Mouse (Mus musculus) forebrain, embryonic 16.5 days (tissue): ENCODE measurements around the gene Plxna2. TPM values are rescaled to one million over a fixed set of nuclear protein-coding genes. Genes with fewer than 3 reads are reported as not detected.

ENCODE experiments used
- ATAC-seq: fragments of 200-750 bp; cut with Nextera tagmentation; 2 replicates; pipeline ENCODE4 v1.8.0; 2017; ENCODE audit warnings: mild to moderate bottlenecking, moderate library complexity
- H3K27ac ChIP-seq: fragments of 300-500 bp; sonication (generic); 2 replicates; pipeline ENCODE4 v1.5.1; 2014; ENCODE audit warnings: low read length, control low read depth
- H3K27me3 ChIP-seq: fragments of 300-500 bp; sonication (generic); replicated peaks from 2 replicates; pipeline ENCODE4 v1.6.1; 2014; ENCODE audit warnings: low read length; ENCODE audit not compliant: control insufficient read depth, insufficient read depth
- H3K36me3 ChIP-seq: fragments of 300-500 bp; sonication (generic); 2 replicates; pipeline ENCODE4 v1.6.1; 2014; ENCODE audit not compliant: control insufficient read depth, insufficient read depth
- H3K4me1 ChIP-seq: fragments of 300-500 bp; sonication (generic); replicated peaks from 2 replicates; pipeline ENCODE4 v1.6.1; 2014; ENCODE audit warnings: low read length; ENCODE audit not compliant: control insufficient read depth, insufficient read depth
- H3K4me2 ChIP-seq: fragments of 300-500 bp; sonication (generic); 2 replicates; pipeline ENCODE4 v1.6.1; 2014; ENCODE audit warnings: mild to moderate bottlenecking, low read length, control low read depth
- H3K4me3 ChIP-seq: fragments of 300-500 bp; sonication (generic); replicated peaks from 2 replicates; pipeline ENCODE4 v1.5.1; 2014; ENCODE audit warnings: mild to moderate bottlenecking, low read length, control low read depth
- H3K9ac ChIP-seq: fragments of 300-500 bp; sonication (generic); replicated peaks from 2 replicates; pipeline ENCODE4 v1.6.1; 2014; ENCODE audit warnings: low read depth, low read length, control low read depth
- H3K9me3 ChIP-seq: fragments of 300-500 bp; sonication (generic); 2 replicates; pipeline ENCODE4 v1.6.1; 2016; ENCODE audit warnings: low read length; ENCODE audit not compliant: control insufficient read depth
- WGBS: fragments of 180-500 bp; shearing (Covaris S2); extraction: QIAGEN DNeasy Blood & Tissue Kit; methylation state at CpG from one replicate; pipeline ENCODE4 v1.1.7; 2014; 5-methylcytosine and 5-hydroxymethylcytosine counted together
- polyA plus RNA-seq: library from polyadenylated mRNA; unstranded; fragments of >200 nt; fragmentation: Nextera tagmentation; extraction: Ambion mirVana; gene quantifications from 2 replicates; pipeline ENCODE4 v1.2.1, GENCODE M21; 2015

The Plxna2 gene
- polyA plus RNA-seq, 1 experiment from 2014 or later = 76.0 TPM

- no peak overlapping the region for H3K4me2 ChIP-seq
- H3K27me3 ChIP-seq = no peaks in the 10 kb centered on the region
- peaks cover 24% of the 10 kb centered on the region for H3K4me1 ChIP-seq
- peak overlapping the region; percentile 10; the same call in 1 of the 2 replicates for H3K27ac ChIP-seq
- no peak overlapping the region for H3K9ac ChIP-seq
- no peaks in the 10 kb centered on the region for H3K36me3 ChIP-seq
- no peak overlapping the region for H3K4me3 ChIP-seq
- WGBS = 43% methylated on average over 1 of the region's 1 CpGs
- ATAC-seq = 0 out of 2 replicates have a peak, but pooled peaks have one; percentile 34
- no peaks in the 10 kb centered on the region for H3K9me3 ChIP-seq
Measured at GRCm38 (mm10) chr1:194687746-194688145, 69.7 kb downstream of the Plxna2 start.

DNA sequence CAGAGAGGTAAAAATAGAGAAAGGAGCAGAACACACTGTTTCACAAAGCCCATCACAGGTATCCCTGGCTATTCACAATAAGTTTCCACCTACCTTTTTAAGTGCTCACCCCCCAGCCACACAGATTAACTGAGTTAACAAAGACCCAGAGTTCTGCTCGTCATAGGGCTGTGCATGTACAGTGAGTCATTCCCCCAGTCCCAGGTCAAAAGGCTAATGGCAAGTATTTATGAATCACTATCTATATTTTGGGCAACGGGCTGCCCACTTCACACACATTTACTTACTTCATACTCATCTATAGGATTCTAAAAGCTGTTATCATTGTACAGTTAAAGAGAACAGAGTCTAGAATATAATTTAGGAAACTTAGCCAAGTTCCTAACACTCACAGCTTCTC, 70.1 kb downstream of the Plxna2 start:
- no peak for ATAC-seq
- 73% methylated on average over 2 of the region's 2 CpGs for WGBS
- no peak overlapping the region for H3K9ac ChIP-seq
- H3K4me3 ChIP-seq = no peak overlapping the region
- no peak overlapping the region for H3K27ac ChIP-seq
- H3K27me3 ChIP-seq = no peaks in the 10 kb centered on the region
- H3K4me2 ChIP-seq = no peak overlapping the region
- no peaks in the 10 kb centered on the region for H3K36me3 ChIP-seq
- H3K9me3 ChIP-seq = no peaks in the 10 kb centered on the region
- H3K4me1 ChIP-seq = peaks cover 23% of the 10 kb centered on the region

DNA sequence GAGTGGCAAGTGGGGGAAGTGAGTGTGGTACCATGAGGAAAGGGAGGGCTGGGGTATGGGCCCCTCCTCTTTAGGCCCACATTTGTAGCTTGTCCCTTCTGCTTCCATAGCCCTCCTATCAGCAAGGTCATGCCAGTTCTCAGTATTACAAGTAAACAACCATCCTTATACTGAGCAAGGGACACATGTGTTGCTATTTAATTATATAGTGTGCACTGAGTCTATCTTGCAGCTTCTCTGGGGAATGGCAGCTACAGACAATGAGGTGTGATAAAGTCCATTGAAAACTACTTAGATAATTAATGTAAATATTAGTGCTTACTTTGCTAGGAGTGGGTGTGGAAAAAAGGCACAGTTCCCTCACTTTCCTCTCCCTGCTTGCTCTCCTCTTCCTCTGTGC, 75.0 kb downstream of the Plxna2 start:
- Histone ChIP-seq H3K36me3 (0 out of 2 replicates have a peak, but pooled peaks cover 2% of the 10 kb centered on the region), H3K4me2 (no peak overlapping the region)
- no peak for ATAC-seq

GRCm38 (mm10) chr1:194693488-194693887, 75.5 kb downstream of the Plxna2 start:
- Histone ChIP-seq H3K27ac (no peak overlapping the region), H3K4me3 (no peak overlapping the region), H3K27me3 (no peaks in the 10 kb centered on the region), H3K4me2 (no peak overlapping the region), H3K9ac (no peak overlapping the region), H3K4me1 (peaks cover 10% of the 10 kb centered on the region; the same call in 1 of the 2 replicates), H3K36me3 (0 out of 2 replicates have a peak, but pooled peaks cover 2% of the 10 kb centered on the region), H3K9me3 (no peaks in the 10 kb centered on the region)
- 73% methylated on average over 2 of the region's 2 CpGs for WGBS
- ATAC-seq = no peak

More for the DNA sequence above, 75.0 kb downstream of the Plxna2 start:
- no peaks in the 10 kb centered on the region for H3K27me3 ChIP-seq
- H3K9ac ChIP-seq = no peak overlapping the region
- H3K9me3 ChIP-seq = no peaks in the 10 kb centered on the region
- H3K4me3 ChIP-seq = no peak overlapping the region
- no peak overlapping the region for H3K27ac ChIP-seq
- H3K4me1 ChIP-seq = peaks cover 10% of the 10 kb centered on the region; the same call in 1 of the 2 replicates

DNA sequence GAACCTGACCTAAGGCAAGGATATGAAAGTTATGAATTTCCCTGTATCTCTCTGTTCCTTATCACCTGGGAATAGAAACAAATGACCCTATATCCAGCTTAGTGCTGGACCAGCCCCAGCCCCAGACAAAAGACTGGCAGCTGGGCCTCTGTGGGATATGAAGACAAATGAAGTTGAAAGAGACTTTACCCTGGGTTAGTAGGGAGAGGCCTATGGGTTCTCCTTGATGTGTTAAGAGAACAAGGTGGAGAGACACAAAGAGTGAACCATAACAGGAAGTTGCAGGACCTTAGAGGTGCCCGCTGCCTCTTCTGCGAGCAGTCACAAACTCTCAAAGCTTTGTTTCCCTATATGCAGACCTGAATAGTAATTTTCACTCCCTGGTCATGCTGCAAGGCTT, 76.8 kb downstream of the Plxna2 start:
- no peak overlapping the region for H3K4me3 ChIP-seq
- H3K4me2 ChIP-seq = no peak overlapping the region
- H3K4me1 ChIP-seq = peaks cover 6% of the 10 kb centered on the region; the same call in 1 of the 2 replicates
- no peak overlapping the region for H3K9ac ChIP-seq
- H3K36me3 ChIP-seq = 0 out of 2 replicates have a peak, but pooled peaks cover 2% of the 10 kb centered on the region
- ATAC-seq = no peak
- WGBS = 82% methylated on average over 2 of the region's 2 CpGs
- H3K9me3 ChIP-seq = no peaks in the 10 kb centered on the region
- no peak overlapping the region for H3K27ac ChIP-seq
- H3K27me3 ChIP-seq = no peaks in the 10 kb centered on the region

GRCm38 (mm10) chr1:194697439-194697838, 79.4 kb downstream of the Plxna2 start:
- WGBS = 68% methylated on average over 2 of the region's 2 CpGs
- ATAC-seq = no peak
- Histone ChIP-seq H3K9ac (no peak overlapping the region), H3K9me3 (no peaks in the 10 kb centered on the region), H3K36me3 (0 out of 2 replicates have a peak, but pooled peaks cover 2% of the 10 kb centered on the region), H3K4me1 (peaks cover 6% of the 10 kb centered on the region; the same call in 1 of the 2 replicates), H3K27me3 (no peaks in the 10 kb centered on the region), H3K4me3 (no peak overlapping the region), H3K27ac (no peak overlapping the region; the same call in 1 of the 2 replicates), H3K4me2 (no peak overlapping the region)

DNA sequence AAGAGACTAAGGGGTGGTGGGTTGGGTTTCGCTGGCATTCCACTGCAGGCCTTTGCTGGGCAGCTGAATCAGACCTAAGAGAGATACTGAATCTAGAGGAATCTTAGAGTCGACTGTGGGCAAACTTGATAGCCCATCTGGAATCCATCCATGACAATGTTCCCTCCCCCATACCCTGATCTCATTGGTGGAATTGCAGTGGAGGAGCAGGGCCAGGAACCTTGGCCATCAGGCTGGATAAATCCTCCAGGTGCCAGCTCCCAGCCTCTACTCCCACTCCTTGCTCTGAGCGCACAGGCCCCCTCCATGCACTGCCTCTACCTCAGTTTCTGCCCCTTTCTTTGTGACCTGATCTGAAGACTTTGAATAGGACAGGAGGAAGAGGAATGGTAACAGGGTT, 81.3 kb downstream of the Plxna2 start:
- no peak for ATAC-seq
- 88% methylated on average over 3 of the region's 3 CpGs for whole genome bisulfite sequencing

GRCm38 (mm10) chr1:194703235-194703634, 85.2 kb downstream of the Plxna2 start:
- Histone ChIP-seq H3K27me3 (no peaks in the 10 kb centered on the region), H3K4me2 (no peak overlapping the region), H3K4me3 (no peak overlapping the region), H3K27ac (peak overlapping the region; percentile 41), H3K9me3 (no peaks in the 10 kb centered on the region), H3K4me1 (peaks cover 12% of the 10 kb centered on the region), H3K36me3 (no peaks in the 10 kb centered on the region), H3K9ac (no peak overlapping the region)
- peak; percentile 79 for ATAC-seq
- 3% methylated on average over 2 of the region's 2 CpGs for WGBS

More for the DNA sequence above, 81.3 kb downstream of the Plxna2 start:
- Histone ChIP-seq H3K4me1 (peaks cover 12% of the 10 kb centered on the region), H3K27me3 (no peaks in the 10 kb centered on the region), H3K36me3 (0 out of 2 replicates have a peak, but pooled peaks cover 2% of the 10 kb centered on the region), H3K9ac (no peak overlapping the region), H3K9me3 (no peaks in the 10 kb centered on the region), H3K4me2 (no peak overlapping the region), H3K4me3 (no peak overlapping the region), H3K27ac (no peak overlapping the region)

DNA sequence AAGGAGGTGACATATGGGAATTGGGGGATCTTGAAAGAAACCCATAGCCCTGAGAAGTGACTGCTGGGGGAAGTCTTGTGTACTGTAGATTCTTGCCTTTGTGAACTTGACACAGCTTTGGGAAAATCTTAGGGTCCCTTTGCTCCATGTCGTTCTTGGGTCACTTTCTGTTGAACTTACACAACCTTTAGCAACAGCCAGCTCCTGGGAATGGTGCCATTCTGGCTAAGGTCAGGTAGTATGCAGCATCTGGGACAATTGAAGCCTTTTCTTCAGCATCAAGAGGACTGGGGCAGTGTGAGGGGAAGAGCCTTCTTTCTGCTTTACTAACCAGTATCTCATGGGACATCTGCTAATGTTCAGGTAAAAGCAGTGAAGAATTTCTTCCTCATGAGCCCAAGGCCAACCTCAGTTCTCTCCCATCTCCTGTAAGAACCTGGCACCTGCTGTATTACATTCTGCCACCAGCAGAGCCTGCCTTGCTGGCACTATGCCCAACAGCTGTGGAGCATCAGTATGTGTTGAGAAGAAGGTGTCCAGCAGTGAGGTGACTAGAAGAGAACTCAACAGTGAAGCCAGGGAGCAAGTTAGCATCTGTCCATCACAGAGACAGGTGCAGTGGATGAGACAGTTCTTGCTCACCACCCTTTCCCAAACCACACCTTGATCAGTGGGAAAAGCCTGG, 86.3 kb downstream of the Plxna2 start:
- no peak overlapping the region for H3K9ac ChIP-seq
- no peak overlapping the region for H3K4me2 ChIP-seq
- no peak for ATAC-seq
- no peak overlapping the region for H3K4me3 ChIP-seq
- H3K36me3 ChIP-seq = no peaks in the 10 kb centered on the region
- no peaks in the 10 kb centered on the region for H3K9me3 ChIP-seq
- H3K27me3 ChIP-seq = no peaks in the 10 kb centered on the region
- no peak overlapping the region for H3K27ac ChIP-seq
- WGBS = 79% methylated on average over 1 of the region's 1 CpGs
- peaks cover 12% of the 10 kb centered on the region for H3K4me1 ChIP-seq
